Mouse (Mus musculus): ENCODE data around the gene Hmgcr. TPM values are rescaled to one million over a fixed set of nuclear protein-coding genes. Genes with fewer than 3 reads are reported as not detected.

Hmgcr gene
- polyA plus RNA-seq, 1 experiment from 2014 or later, result 178 TPM

Other genes starting within 250 kb of the Hmgcr start
- gene Ankdd1b, start 199.7 kb downstream of the Hmgcr start, polyA plus RNA-seq (2015; fragmentation: Nextera tagmentation; extraction: Ambion mirVana), result not detected in 2 replicates
- not detected in 2 replicates for gene Gm17622, start 180.2 kb downstream of the Hmgcr start, polyA plus RNA-seq (2015; fragmentation: Nextera tagmentation; extraction: Ambion mirVana)
- gene Polk, start 128.4 kb downstream of the Hmgcr start, polyA plus RNA-seq (2015; fragmentation: Nextera tagmentation; extraction: Ambion mirVana), result 5.4 and 5.7 TPM in 2 replicates
- gene Col4a3bp, start 128.3 kb downstream of the Hmgcr start, polyA plus RNA-seq (2015; fragmentation: Nextera tagmentation; extraction: Ambion mirVana), result 7.5 and 8.4 TPM in 2 replicates
- gene Ankrd31, start 77.3 kb upstream of the Hmgcr start, polyA plus RNA-seq (2015; fragmentation: Nextera tagmentation; extraction: Ambion mirVana), result 0.04 TPM in 1 of 2 replicates, not detected in the other

All from midbrain, embryonic 13.5 days (tissue).